Mouse (Mus musculus) layer of hippocampus, postnatal 10 days (tissue): ENCODE data around the gene Ankrd35. TPM values are rescaled to one million over a fixed set of nuclear protein-coding genes. Genes with fewer than 3 reads are reported as not detected.
A peak's percentile ranks its signal among the peaks of the same experiment; 100 is the strongest.
"Not testable (repeated sequence)": the region's sequence is repeated elsewhere in the genome, so short reads cannot be mapped to it uniquely, and the experiment has no call there.

ENCODE experiments used
- DNase-seq, 2 experiments: peaks; one replicate each; pipeline ENCODE4 v3.0.0; 2021; ENCODE audit warnings: low spot score in 2 of 2
- total RNA-seq, 2 experiments: library from RNA; stranded (reverse); gene quantifications; 2 replicates each; pipeline ENCODE4 v1.2.3; 2021

Ankrd35 gene
- total RNA-seq, 2 experiments from 2014 or later, result 6.9 to 7.4 TPM

- DNase-seq, result no peak
These were observed 1.6 kb downstream of the Ankrd35 start for GRCm38 (mm10) chr3:96671519-96671918.

GRCm38 (mm10) chr3:96673514-96673913 lies 3.6 kb downstream of the Ankrd35 start:
- no peak for DNase-seq

- no peak for DNase-seq
These were observed 4.5 kb downstream of the Ankrd35 start for GRCm38 (mm10) chr3:96674442-96674841.

- DNase-seq, result no peak
These were observed 5.2 kb downstream of the Ankrd35 start for GRCm38 (mm10) chr3:96675171-96675570.

- no peak for DNase-seq
These were observed 5.8 kb downstream of the Ankrd35 start for GRCm38 (mm10) chr3:96675690-96676089.

GRCm38 (mm10) chr3:96678456-96678855 lies 8.5 kb downstream of the Ankrd35 start:
- DNase-seq, result no peak

GRCm38 (mm10) chr3:96679159-96679674 lies 9.3 kb downstream of the Ankrd35 start:
- no peak for DNase-seq

- no peak for DNase-seq
These were observed 10.5 kb downstream of the Ankrd35 start for GRCm38 (mm10) chr3:96680269-96680956.

- DNase-seq, result no peak
These were observed 13.6 kb downstream of the Ankrd35 start for GRCm38 (mm10) chr3:96683496-96683895.

- DNase-seq, result no peak
These were observed 14.4 kb downstream of the Ankrd35 start for GRCm38 (mm10) chr3:96684151-96684821.

- no peak for DNase-seq
These were observed 14.9 kb downstream of the Ankrd35 start for GRCm38 (mm10) chr3:96684822-96685156.

GRCm38 (mm10) chr3:96686057-96686456 lies 16.1 kb downstream of the Ankrd35 start:
- DNase-seq, result not testable (repeated sequence)

- no peak for DNase-seq
These were observed 18.9 kb downstream of the Ankrd35 start for GRCm38 (mm10) chr3:96688854-96689253.

- no peak for DNase-seq
These were observed 20.4 kb downstream of the Ankrd35 start for GRCm38 (mm10) chr3:96690298-96690697.

GRCm38 (mm10) chr3:96692506-96692905 lies 22.6 kb downstream of the Ankrd35 start:
- DNase-seq, result peak; percentile 46 to 61

- no peak for DNase-seq
These were observed 23.6 kb downstream of the Ankrd35 start for GRCm38 (mm10) chr3:96693579-96693978.

- peak; percentile 53 to 73 for DNase-seq
These were observed 26.4 kb downstream of the Ankrd35 start, which contains the start of gene Pias3 for GRCm38 (mm10) chr3:96696198-96696765. Pias3 (plus strand) TSS chr3:96696384.

- peak; percentile 80 to 87 for DNase-seq
These were observed 27.1 kb downstream of the Ankrd35 start for GRCm38 (mm10) chr3:96696766-96697732.

GRCm38 (mm10) chr3:96698993-96699690 lies 29.2 kb downstream of the Ankrd35 start:
- no peak for DNase-seq

- peak in 1 of 2 experiments; percentile 31 for DNase-seq
These were observed 30.4 kb downstream of the Ankrd35 start for GRCm38 (mm10) chr3:96700376-96700775.
